Mouse (Mus musculus) kidney, embryonic 14.5 days (tissue): ENCODE measurements around the gene Farsb. TPM values are rescaled to one million over a fixed set of nuclear protein-coding genes. Genes with fewer than 3 reads are reported as not detected.
"Not testable (repeated sequence)": the region's sequence is repeated elsewhere in the genome, so short reads cannot be mapped to it uniquely, and the experiment has no call there.

Source experiments
- ATAC-seq: fragments of 200-750 bp; cut with Nextera tagmentation; 2 replicates; pipeline ENCODE4 v1.8.0; 2017; ENCODE audit warnings: moderate number of reproducible peaks, mild to moderate bottlenecking, moderate TSS enrichment, moderate library complexity; ENCODE audit not compliant: low FRiP score, low TSS enrichment
- H3K27ac ChIP-seq: fragments of 300-500 bp; sonication (generic); 2 replicates; pipeline ENCODE4 v1.5.1; 2014; ENCODE audit warnings: low read depth, mild to moderate bottlenecking, low read length, moderate library complexity, mixed read lengths
- H3K27me3 ChIP-seq: fragments of 300-500 bp; sonication (generic); 2 replicates; pipeline ENCODE4 v1.6.1; 2014; ENCODE audit warnings: mild to moderate bottlenecking, low read length; ENCODE audit not compliant: control insufficient read depth, insufficient read depth
- H3K36me3 ChIP-seq: fragments of 300-500 bp; sonication (generic); 2 replicates; pipeline ENCODE4 v1.6.1; 2014; ENCODE audit warnings: low read length, mixed read lengths; ENCODE audit not compliant: control insufficient read depth, insufficient read depth
- H3K4me1 ChIP-seq: fragments of 300-500 bp; sonication (generic); 2 replicates; pipeline ENCODE4 v1.6.1; 2014; ENCODE audit warnings: low read length, mixed read lengths; ENCODE audit not compliant: control insufficient read depth, insufficient read depth
- H3K4me2 ChIP-seq: fragments of 300-500 bp; sonication (generic); replicated peaks from 2 replicates; pipeline ENCODE4 v1.6.1; 2014; ENCODE audit warnings: low read depth, mild to moderate bottlenecking, low read length
- H3K4me3 ChIP-seq: fragments of 300-500 bp; sonication (generic); 2 replicates; pipeline ENCODE4 v1.5.1; 2014; ENCODE audit warnings: mild to moderate bottlenecking, low read length
- H3K9ac ChIP-seq: fragments of 300-500 bp; sonication (generic); 2 replicates; pipeline ENCODE4 v1.6.1; 2014; ENCODE audit warnings: low read depth, mild to moderate bottlenecking, low read length, moderate library complexity
- H3K9me3 ChIP-seq: fragments of 300-500 bp; sonication (generic); 2 replicates; pipeline ENCODE4 v1.6.1; 2016; ENCODE audit warnings: low read length; ENCODE audit not compliant: control insufficient read depth
- WGBS: fragments of 180-500 bp; shearing (Covaris S2); extraction: QIAGEN DNeasy Blood & Tissue Kit; methylation state at CpG from one replicate; pipeline ENCODE4 v1.1.7; 2014; 5-methylcytosine and 5-hydroxymethylcytosine counted together
- polyA plus RNA-seq: library from polyadenylated mRNA; unstranded; fragments of >200 nt; fragmentation: Nextera tagmentation; extraction: Ambion mirVana; gene quantifications from 2 replicates; pipeline ENCODE4 v1.2.1, GENCODE M21; 2014

Gene Farsb
- polyA plus RNA-seq, 1 experiment from 2014 or later: 148 TPM

DNA sequence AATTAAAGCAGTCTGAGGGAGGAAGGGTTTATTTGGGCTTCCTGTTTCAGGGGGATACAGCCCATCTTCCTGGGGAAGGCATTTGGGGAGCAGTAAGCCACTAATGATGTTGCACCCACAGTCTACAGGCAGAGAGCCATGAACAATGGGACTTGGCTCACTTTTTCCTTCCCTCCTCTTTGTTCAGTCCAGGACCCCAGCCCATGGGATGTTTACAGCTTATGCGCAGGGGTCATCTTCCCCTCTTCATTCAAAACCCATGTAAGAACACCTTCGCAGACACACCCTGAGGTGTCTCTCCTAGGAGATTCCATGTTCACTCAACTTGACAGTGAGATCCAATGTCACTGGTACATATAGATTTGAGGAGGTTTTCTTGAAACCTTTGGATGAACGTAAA, 39.7 kb upstream of the Farsb start:
- H3K36me3 ChIP-seq: no peaks in the 10 kb centered on the region

DNA sequence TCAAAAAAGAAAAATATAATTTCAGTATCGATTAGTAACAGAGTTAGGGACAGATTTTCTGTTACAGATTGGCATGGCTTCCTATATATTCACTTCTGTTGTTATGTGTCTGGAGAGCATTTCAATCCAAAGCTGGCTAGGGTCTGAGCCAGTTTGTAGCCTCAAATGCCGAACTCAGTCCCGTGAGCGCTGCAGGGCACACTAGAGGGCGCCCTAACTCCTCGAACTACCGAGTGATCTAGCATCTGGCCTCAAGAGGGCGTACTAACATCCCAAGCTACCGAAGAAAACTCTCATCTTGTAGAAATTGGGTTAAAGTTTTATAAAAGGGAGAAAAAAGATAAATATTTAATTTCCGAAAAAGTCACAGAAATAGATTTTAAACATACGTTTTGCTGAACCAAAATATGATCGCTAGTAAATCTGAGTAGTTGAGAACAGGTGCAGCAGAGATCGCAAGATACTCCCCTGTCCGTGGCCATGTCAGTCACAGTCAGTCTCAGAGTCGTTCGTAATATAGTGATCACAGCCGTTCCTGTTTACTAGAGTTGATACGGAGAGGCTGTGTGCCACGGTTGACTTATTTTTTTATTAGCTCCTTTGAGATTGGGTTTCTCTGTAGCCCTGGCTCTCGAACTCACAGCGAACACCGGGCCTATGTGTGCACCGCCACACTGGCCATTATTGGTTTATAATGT, 36.6 kb upstream of the Farsb start:
- WGBS: 27% methylated on average over 23 of the region's 23 CpGs
- Histone ChIP-seq H3K27me3 (no peaks in the 10 kb centered on the region), H3K9ac (no peak overlapping the region), H3K27ac (no peak overlapping the region), H3K36me3 (no peaks in the 10 kb centered on the region), H3K4me2 (no peak overlapping the region), H3K4me1 (no peaks in the 10 kb centered on the region), H3K9me3 (no peaks in the 10 kb centered on the region), H3K4me3 (no peak overlapping the region)
- ATAC-seq: peak; percentile 60; the same call in 1 of the 2 replicates

More for the DNA sequence above, 39.7 kb upstream of the Farsb start:
- H3K27ac ChIP-seq: no peak overlapping the region
- no peak overlapping the region for H3K4me3 ChIP-seq
- H3K27me3 ChIP-seq: no peaks in the 10 kb centered on the region
- H3K9ac ChIP-seq: no peak overlapping the region
- whole genome bisulfite sequencing: 95% methylated on average over 3 of the region's 3 CpGs
- H3K9me3 ChIP-seq: no peaks in the 10 kb centered on the region
- H3K4me2 ChIP-seq: no peak overlapping the region
- H3K4me1 ChIP-seq: no peaks in the 10 kb centered on the region
- no peak for ATAC-seq

DNA sequence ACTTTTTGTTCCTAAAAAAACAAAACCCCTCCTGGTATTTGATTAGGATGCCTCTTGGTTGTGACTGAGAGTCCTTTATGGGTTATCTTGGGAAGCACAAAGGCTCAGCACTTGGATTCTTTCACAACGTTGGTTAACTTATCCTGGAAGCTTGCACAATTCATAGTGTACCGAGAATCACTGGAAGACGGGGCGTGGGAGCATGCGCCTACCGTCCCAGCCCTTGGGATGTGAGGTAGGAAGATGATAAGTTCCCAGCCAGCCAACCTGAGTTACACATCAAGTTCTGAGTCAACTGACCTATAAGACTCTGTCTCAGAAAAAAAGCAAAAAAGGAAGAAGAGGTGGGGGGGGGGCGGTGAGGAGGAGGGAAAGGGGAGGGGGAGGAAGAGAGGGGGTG, 30.2 kb upstream of the Farsb start:
- no peak overlapping the region for H3K4me3 ChIP-seq
- H3K4me2 ChIP-seq: no peak overlapping the region
- H3K27me3 ChIP-seq: no peaks in the 10 kb centered on the region
- H3K27ac ChIP-seq: no peak overlapping the region
- no peaks in the 10 kb centered on the region for H3K9me3 ChIP-seq
- ATAC-seq: no peak
- no peaks in the 10 kb centered on the region for H3K4me1 ChIP-seq
- WGBS: 91% methylated on average over 7 of the region's 7 CpGs
- H3K9ac ChIP-seq: no peak overlapping the region
- H3K36me3 ChIP-seq: no peaks in the 10 kb centered on the region

DNA sequence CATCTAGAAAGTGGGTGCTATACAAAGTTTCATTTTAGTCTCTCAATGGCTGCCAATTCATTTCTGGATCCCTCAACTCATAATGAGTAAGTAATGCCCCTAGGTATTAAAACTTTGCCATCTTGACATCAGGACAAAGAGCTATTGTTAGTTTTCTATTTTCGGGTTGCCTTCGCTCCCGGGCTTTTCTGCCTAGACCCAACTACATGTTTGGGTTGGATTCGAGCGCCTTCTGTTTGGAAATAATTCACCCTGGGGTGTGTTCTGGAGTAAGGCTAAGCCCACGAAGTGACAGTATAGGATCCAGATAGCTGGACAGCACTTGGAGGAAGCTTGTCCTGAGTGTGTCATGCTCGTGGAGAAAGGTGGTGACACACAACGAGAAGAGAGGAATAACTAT, 24.1 kb upstream of the Farsb start:
- Histone ChIP-seq H3K4me3 (no peak overlapping the region), H3K4me1 (0 out of 2 replicates have a peak, but pooled peaks cover 4% of the 10 kb centered on the region), H3K4me2 (no peak overlapping the region), H3K27ac (no peak overlapping the region), H3K9me3 (no peaks in the 10 kb centered on the region), H3K27me3 (no peaks in the 10 kb centered on the region), H3K9ac (no peak overlapping the region), H3K36me3 (no peaks in the 10 kb centered on the region)
- no peak for ATAC-seq
- WGBS: 79% methylated on average over 8 of the region's 8 CpGs

DNA sequence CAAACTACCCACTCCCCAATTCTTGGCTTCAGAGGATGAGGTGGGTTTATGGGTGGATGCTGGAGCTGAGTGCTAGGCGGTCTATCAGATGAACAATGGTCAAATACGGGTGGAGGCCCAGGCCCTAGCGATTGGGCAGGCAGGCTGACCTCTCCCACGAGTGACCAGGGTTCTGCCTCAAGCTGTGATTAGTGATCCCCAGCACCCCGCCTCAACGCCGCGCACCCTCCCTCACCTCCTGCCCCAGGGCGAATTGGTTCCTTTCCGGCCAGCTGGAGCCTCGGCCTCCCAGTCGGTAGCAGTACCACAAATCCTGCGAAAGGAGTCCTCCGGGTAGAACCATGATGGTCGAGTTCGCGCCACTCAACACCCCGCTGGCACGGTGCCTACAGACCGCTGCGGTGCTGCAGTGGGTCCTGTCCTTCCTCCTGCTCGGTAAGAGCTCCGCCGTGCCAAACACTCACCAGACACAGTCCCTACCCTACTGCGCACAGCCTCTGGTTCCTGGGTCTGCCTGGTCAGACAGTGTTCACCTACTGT, 23.0 kb upstream of the Farsb start, which contains the start of gene BC035947:
Gene BC035947 (minus strand): TSS at position 538 of the 540 bp plus-strand sequence.
- WGBS: 4% methylated on average over 25 of the region's 25 CpGs
- no peak within 1 kb of the TSS for H3K27ac ChIP-seq
- no peak within 1 kb of the TSS for H3K9ac ChIP-seq

GRCm38 (mm10) chr1:78510862-78511261, 22.2 kb upstream of the Farsb start, which contains the start of gene Mogat1:
Gene Mogat1 (plus strand): TSS chr1:78510991.
- Histone ChIP-seq H3K9me3 (no peaks in the 10 kb centered on the region), H3K9ac (no peak within 1 kb of the TSS), H3K4me1 (0 out of 2 replicates have a peak, but pooled peaks cover 4% of the 10 kb centered on the region), H3K27ac (no peak within 1 kb of the TSS), H3K4me3 (peak within 1 kb of the TSS; percentile 24; the same call in 1 of the 2 replicates), H3K4me2 (peak within 1 kb of the TSS; percentile 58), H3K36me3 (no peaks in the 10 kb centered on the region), H3K27me3 (no peaks in the 10 kb centered on the region)
- WGBS: 71% methylated on average over 5 of the region's 5 CpGs
- ATAC-seq: no peak

More for the DNA sequence above, 23.0 kb upstream of the Farsb start, which contains the start of gene BC035947:
- H3K27me3 ChIP-seq: no peaks in the 10 kb centered on the region
- 0 out of 2 replicates have a peak, but pooled peaks cover 4% of the 10 kb centered on the region for H3K4me1 ChIP-seq
- H3K4me2 ChIP-seq: peak within 1 kb of the TSS; percentile 58
- H3K36me3 ChIP-seq: no peaks in the 10 kb centered on the region
- H3K9me3 ChIP-seq: no peaks in the 10 kb centered on the region
- peak within 1 kb of the TSS; percentile 24; the same call in 1 of the 2 replicates for H3K4me3 ChIP-seq
- peak; percentile 86 for ATAC-seq

DNA sequence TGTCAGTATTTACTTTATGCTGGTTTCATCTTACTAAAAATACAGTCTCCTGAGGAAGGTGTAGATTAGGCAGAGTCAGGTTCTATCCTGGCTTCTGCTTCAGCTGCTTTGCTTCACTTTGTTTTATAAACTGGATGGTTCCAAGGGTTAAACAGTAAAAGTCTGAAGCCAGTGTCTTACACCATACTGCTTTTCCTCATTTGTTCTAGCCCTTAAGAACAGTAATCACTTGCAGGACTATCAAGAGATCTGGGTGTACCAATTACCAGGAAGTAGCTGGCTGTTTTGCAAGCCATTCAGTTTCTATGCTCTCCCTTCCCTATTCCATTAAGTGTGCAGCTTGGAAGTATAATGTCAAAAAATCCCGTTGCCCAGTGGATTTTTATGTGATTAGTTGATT, 18.4 kb upstream of the Farsb start:
- H3K4me1 ChIP-seq: 0 out of 2 replicates have a peak, but pooled peaks cover 4% of the 10 kb centered on the region
- ATAC-seq: no peak
- no peak overlapping the region for H3K4me3 ChIP-seq
- H3K36me3 ChIP-seq: no peaks in the 10 kb centered on the region
- H3K27ac ChIP-seq: no peak overlapping the region
- no peaks in the 10 kb centered on the region for H3K9me3 ChIP-seq
- H3K4me2 ChIP-seq: no peak overlapping the region
- WGBS: 61% methylated on average over 1 of the region's 1 CpGs
- H3K9ac ChIP-seq: no peak overlapping the region
- no peaks in the 10 kb centered on the region for H3K27me3 ChIP-seq

DNA sequence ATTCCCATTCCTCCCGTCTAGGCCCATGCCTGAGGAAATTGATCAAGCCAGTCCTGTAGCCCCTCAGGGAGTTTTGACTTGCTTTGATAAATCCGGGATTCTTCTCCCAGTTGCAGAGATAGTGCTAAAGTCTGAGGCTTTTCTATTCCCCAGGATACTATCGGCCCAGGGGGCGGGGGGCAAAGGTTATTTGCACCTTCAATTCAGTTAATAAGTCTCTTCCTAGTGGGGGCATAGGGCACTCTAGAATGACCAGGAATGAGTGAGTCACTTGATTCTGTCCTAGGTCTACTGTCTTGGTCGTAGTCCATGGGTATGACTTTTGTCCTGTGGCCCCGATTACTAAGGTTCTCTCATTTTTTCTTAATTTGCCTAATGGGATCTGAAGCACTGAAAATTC, 13.8 kb upstream of the Farsb start:
- Histone ChIP-seq H3K9ac (no peak overlapping the region), H3K9me3 (no peaks in the 10 kb centered on the region), H3K4me1 (no peaks in the 10 kb centered on the region), H3K27ac (no peak overlapping the region), H3K4me3 (no peak overlapping the region), H3K36me3 (no peaks in the 10 kb centered on the region), H3K27me3 (no peaks in the 10 kb centered on the region), H3K4me2 (no peak overlapping the region)
- 88% methylated on average over 6 of the region's 6 CpGs for WGBS
- ATAC-seq: no peak

- H3K27ac ChIP-seq, H3K4me2 ChIP-seq, H3K9ac ChIP-seq, H3K36me3 ChIP-seq, H3K4me1 ChIP-seq, ATAC-seq, H3K9me3 ChIP-seq, H3K27me3 ChIP-seq, H3K4me3 ChIP-seq: not testable (repeated sequence)
- WGBS: 85% methylated on average over 12 of the region's 12 CpGs
Measured at GRCm38 (mm10) chr1:78501856-78502255, 13.2 kb upstream of the Farsb start.
